Mouse (Mus musculus) hindbrain, embryonic 14.5 days (tissue): ENCODE data around the gene Lekr1. TPM values are rescaled to one million over a fixed set of nuclear protein-coding genes. Genes with fewer than 3 reads are reported as not detected.

ENCODE experiments used
- ATAC-seq: fragments of 200-750 bp; cut with Nextera tagmentation; 2 replicates; pipeline ENCODE4 v1.8.0; 2017; ENCODE audit warnings: moderate number of reproducible peaks, mild to moderate bottlenecking, moderate TSS enrichment, moderate library complexity; ENCODE audit not compliant: low FRiP score
- DNase-seq: peaks from one replicate; pipeline ENCODE4 v3.0.0-alpha.2; 2015; ENCODE audit warnings: low spot score
- H3K27ac ChIP-seq: fragments of 300-500 bp; sonication (generic); 2 replicates; pipeline ENCODE4 v1.5.1; 2014; ENCODE audit warnings: mild to moderate bottlenecking, moderate library complexity
- H3K27me3 ChIP-seq: fragments of 300-500 bp; sonication (generic); 2 replicates; pipeline ENCODE4 v1.6.1; 2014; ENCODE audit warnings: mild to moderate bottlenecking, low read length, mixed read lengths; ENCODE audit not compliant: control insufficient read depth, insufficient read depth
- H3K36me3 ChIP-seq: fragments of 300-500 bp; sonication (generic); replicated peaks from 2 replicates; pipeline ENCODE4 v1.6.1; 2014; ENCODE audit not compliant: control insufficient read depth, insufficient read depth
- H3K4me1 ChIP-seq: fragments of 300-500 bp; sonication (generic); replicated peaks from 2 replicates; pipeline ENCODE4 v1.6.1; 2014; ENCODE audit warnings: antibody characterized with exemption, low read length, mixed read lengths; ENCODE audit not compliant: control insufficient read depth, insufficient read depth
- H3K4me2 ChIP-seq: fragments of 300-500 bp; sonication (generic); replicated peaks from 2 replicates; pipeline ENCODE4 v1.6.1; 2014; ENCODE audit warnings: mild to moderate bottlenecking, moderate library complexity
- H3K4me3 ChIP-seq: fragments of 300-500 bp; sonication (generic); replicated peaks from 2 replicates; pipeline ENCODE4 v1.5.1; 2014; ENCODE audit warnings: mild to moderate bottlenecking, low read length
- H3K9ac ChIP-seq: fragments of 300-500 bp; sonication (generic); 2 replicates; pipeline ENCODE4 v1.6.1; 2014
- H3K9me3 ChIP-seq: fragments of 300-500 bp; sonication (generic); 2 replicates; pipeline ENCODE4 v1.6.1; 2016; ENCODE audit warnings: low read length; ENCODE audit not compliant: control insufficient read depth
- WGBS: fragments of 180-500 bp; shearing (Covaris S2); extraction: QIAGEN DNeasy Blood & Tissue Kit; methylation state at CpG from one replicate; pipeline ENCODE4 v1.1.7; 2014; 5-methylcytosine and 5-hydroxymethylcytosine counted together
- polyA plus RNA-seq: library from polyadenylated mRNA; unstranded; fragments of >200 nt; fragmentation: Nextera tagmentation; extraction: Ambion mirVana; gene quantifications from 2 replicates; pipeline ENCODE4 v1.2.1, GENCODE M21; 2014

The Lekr1 gene
- polyA plus RNA-seq, 1 experiment from 2014 or later, result 8.2 TPM

DNA sequence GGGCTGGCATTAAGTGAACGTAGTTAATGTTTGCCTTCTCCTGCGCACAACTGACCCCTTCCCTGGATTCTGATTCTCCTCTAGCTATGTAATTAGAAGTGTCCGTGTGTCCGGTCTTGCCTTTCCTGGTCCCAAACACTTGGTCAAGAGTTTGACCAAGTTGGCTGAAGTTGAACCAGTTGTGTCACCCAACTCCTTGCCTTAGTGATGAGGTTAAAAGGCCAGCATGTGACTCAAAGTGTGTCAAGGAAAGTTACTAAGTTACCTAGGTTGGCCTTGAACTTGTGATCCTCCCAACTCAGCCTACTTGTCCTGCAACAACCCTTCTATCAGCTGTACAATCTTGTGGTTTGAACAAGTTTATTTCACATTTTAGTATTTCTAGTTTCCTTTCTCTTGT, 5.7 kb upstream of the Lekr1 start:
- 92% methylated on average over 4 of the region's 4 CpGs for WGBS
- Histone ChIP-seq H3K27ac (no peak overlapping the region), H3K27me3 (peaks cover 13% of the 10 kb centered on the region; the same call in 1 of the 2 replicates), H3K9me3 (no peaks in the 10 kb centered on the region), H3K4me2 (no peak overlapping the region), H3K9ac (no peak overlapping the region), H3K4me3 (no peak overlapping the region), H3K4me1 (0 out of 2 replicates have a peak, but pooled peaks cover 3% of the 10 kb centered on the region), H3K36me3 (no peaks in the 10 kb centered on the region)
- DNase-seq (no peak), ATAC-seq (no peak)

DNA sequence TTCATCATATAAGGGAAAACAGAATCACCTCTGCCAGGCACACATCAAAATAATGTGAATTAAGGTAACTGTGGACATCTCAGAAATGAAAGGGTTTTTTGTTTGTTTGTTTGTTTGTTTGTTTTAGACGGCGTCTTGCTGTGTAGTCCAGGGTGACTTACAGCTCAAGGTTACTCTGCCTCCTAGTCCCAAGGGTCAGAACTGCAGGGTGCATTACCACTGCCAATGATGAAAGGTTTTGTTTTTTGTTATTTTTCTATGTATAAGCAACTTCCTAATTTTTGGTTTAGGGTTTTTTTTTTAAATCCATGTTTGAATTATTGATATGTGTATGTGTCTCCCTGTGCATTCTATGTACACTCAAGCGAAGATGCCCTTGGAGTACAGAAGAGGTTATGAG, 4.3 kb upstream of the Lekr1 start:
- H3K27ac ChIP-seq, result no peak overlapping the region
- H3K4me3 ChIP-seq, result no peak overlapping the region
- peaks cover 6% of the 10 kb centered on the region; the same call in 1 of the 2 replicates for H3K4me1 ChIP-seq
- no peaks in the 10 kb centered on the region for H3K36me3 ChIP-seq
- no peak overlapping the region for H3K9ac ChIP-seq
- WGBS, result 83% methylated on average over 3 of the region's 3 CpGs
- H3K9me3 ChIP-seq, result no peaks in the 10 kb centered on the region
- ATAC-seq, result no peak
- no peak overlapping the region for H3K4me2 ChIP-seq
- DNase-seq, result no peak
- H3K27me3 ChIP-seq, result peaks cover 8% of the 10 kb centered on the region; the same call in 1 of the 2 replicates

DNA sequence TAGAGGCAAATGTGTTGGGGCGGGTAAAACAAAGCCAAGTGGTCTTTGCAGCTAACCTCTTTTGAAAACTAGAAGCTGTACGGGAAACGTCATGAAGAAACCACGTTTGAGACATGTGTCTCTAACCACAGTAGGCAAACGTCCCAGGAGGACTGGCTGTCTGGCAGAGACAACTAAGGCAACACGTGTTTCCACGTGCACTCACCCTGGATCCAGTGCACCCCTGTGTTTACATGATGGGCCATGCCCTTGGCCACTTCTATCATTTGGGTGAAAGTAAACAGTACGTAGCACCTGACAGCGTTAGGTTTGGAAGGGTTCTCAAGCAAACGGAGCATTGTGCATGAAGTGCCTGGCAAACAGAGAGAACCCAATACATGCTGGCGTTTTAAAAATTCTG, 2.9 kb upstream of the Lekr1 start:
- no peak for ATAC-seq
- 74% methylated on average over 11 of the region's 11 CpGs for WGBS

DNA sequence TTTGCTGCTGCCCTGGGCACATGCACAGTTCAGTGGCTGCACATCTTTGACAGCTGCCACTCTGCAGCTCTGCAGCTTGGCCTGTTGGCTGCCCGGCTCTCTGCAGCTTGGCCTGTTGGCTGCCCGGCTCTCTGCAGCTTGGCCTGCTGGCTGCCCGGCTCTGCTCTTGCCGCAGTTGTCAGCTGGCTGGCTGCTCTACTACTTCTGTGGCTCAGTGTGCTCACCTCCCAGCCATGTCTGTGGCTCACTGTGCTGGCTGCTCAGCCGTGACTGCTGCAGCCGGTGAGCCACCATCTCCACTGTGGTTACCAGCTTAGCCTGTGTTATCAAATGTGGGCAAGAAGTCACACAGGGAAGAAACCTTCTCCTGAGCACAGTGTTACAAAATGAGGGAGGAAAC, 4.2 kb downstream of the Lekr1 start:
- ATAC-seq, result no peak
- H3K9ac ChIP-seq, result no peak overlapping the region
- H3K27ac ChIP-seq, result 0 out of 2 replicates have a peak overlapping the region, but pooled peaks have one; percentile 20

More for the DNA sequence above, 2.9 kb upstream of the Lekr1 start:
- H3K36me3 ChIP-seq, result no peaks in the 10 kb centered on the region
- no peaks in the 10 kb centered on the region for H3K27me3 ChIP-seq
- no peak overlapping the region for H3K27ac ChIP-seq
- H3K4me1 ChIP-seq, result peaks cover 3% of the 10 kb centered on the region; the same call in 1 of the 2 replicates
- no peak for DNase-seq
- no peaks in the 10 kb centered on the region for H3K9me3 ChIP-seq
- H3K4me2 ChIP-seq, result no peak overlapping the region
- no peak overlapping the region for H3K9ac ChIP-seq
- no peak overlapping the region for H3K4me3 ChIP-seq

DNA sequence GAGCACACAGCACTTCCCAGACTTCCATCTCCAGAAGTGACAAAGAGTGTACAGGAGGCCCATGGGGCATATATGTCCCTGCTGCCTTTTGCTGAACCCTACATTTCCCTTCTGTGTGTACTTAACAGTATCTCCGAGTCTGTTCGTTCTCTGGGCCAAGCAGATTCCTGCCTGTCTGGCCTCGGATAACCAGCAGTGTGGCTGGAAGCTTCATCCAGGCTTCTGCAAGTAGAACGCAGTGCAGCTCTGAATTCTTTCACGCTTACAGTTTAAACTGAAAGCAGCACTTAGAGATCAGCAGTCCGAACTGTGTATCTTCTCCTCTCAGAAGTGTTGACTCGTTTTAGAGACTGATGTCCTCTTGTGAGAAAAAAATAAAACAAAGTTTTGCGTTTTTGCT, 7.7 kb downstream of the Lekr1 start:
- H3K9me3 ChIP-seq, result no peaks in the 10 kb centered on the region
- no peak overlapping the region for H3K4me3 ChIP-seq
- H3K4me2 ChIP-seq, result no peak overlapping the region
- no peak overlapping the region for H3K9ac ChIP-seq
- ATAC-seq (no peak), DNase-seq (no peak)
- H3K27ac ChIP-seq, result no peak overlapping the region
- WGBS, result 71% methylated on average over 8 of the region's 8 CpGs
- H3K36me3 ChIP-seq, result no peaks in the 10 kb centered on the region
- H3K4me1 ChIP-seq, result no peaks in the 10 kb centered on the region
- H3K27me3 ChIP-seq, result no peaks in the 10 kb centered on the region

More for the DNA sequence above, 4.2 kb downstream of the Lekr1 start:
- WGBS, result 59% methylated on average over 6 of the region's 6 CpGs
- Histone ChIP-seq H3K9me3 (no peaks in the 10 kb centered on the region), H3K4me1 (peaks cover 3% of the 10 kb centered on the region; the same call in 1 of the 2 replicates), H3K27me3 (no peaks in the 10 kb centered on the region), H3K4me3 (no peak overlapping the region), H3K36me3 (no peaks in the 10 kb centered on the region), H3K4me2 (no peak overlapping the region)
- no peak for DNase-seq

DNA sequence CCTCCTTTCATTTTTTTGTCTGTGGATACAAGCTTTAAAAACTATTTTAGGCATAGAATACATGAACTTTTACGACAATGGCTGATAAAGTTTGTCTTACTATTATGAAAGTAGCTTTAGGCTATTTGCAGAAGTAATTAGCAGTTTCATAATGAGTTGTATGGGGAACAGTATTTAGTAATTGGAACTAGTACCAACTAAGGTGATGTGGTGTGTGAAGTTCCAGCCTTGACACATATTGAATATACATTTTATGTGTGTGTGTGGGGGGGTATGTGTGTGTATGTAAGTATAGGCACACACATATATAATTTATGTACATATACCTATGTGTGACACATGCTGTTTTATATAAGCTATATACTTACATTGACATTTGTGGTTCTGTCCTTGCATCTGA, 14.6 kb downstream of the Lekr1 start:
- H3K9me3 ChIP-seq, result no peaks in the 10 kb centered on the region
- no peak overlapping the region for H3K4me3 ChIP-seq
- ATAC-seq (no peak), DNase-seq (no peak)
- H3K27ac ChIP-seq, result no peak overlapping the region
- H3K9ac ChIP-seq, result no peak overlapping the region
- no peaks in the 10 kb centered on the region for H3K4me1 ChIP-seq
- H3K27me3 ChIP-seq, result no peaks in the 10 kb centered on the region
- 88% methylated on average over 1 of the region's 1 CpGs for WGBS
- no peaks in the 10 kb centered on the region for H3K36me3 ChIP-seq
- H3K4me2 ChIP-seq, result no peak overlapping the region

DNA sequence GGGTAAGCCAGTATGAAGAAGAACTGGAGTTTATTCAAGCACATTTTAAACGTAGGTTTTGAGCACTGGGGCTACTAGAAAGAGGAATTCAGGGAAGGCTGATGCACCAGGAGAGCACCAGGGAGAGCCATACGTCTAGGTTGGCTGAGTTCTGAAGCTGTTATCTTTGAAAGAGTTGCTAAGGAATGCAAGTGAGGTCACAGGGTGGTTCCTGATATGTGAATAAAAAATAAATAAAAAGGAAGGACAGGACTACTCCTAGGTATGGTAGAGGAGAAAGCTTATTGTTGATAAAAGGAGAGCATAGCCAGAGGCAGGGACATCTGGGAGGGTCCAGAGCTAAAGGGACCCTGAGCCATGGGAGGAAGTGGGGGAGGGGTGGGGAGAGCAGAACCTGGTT, 23.7 kb downstream of the Lekr1 start:
- Histone ChIP-seq H3K4me1 (no peaks in the 10 kb centered on the region), H3K27me3 (no peaks in the 10 kb centered on the region), H3K9me3 (no peaks in the 10 kb centered on the region), H3K36me3 (no peaks in the 10 kb centered on the region), H3K4me3 (no peak overlapping the region), H3K9ac (no peak overlapping the region), H3K27ac (no peak overlapping the region), H3K4me2 (no peak overlapping the region)
- DNase-seq (no peak), ATAC-seq (no peak)
- 56% methylated on average over 2 of the region's 2 CpGs for WGBS

DNA sequence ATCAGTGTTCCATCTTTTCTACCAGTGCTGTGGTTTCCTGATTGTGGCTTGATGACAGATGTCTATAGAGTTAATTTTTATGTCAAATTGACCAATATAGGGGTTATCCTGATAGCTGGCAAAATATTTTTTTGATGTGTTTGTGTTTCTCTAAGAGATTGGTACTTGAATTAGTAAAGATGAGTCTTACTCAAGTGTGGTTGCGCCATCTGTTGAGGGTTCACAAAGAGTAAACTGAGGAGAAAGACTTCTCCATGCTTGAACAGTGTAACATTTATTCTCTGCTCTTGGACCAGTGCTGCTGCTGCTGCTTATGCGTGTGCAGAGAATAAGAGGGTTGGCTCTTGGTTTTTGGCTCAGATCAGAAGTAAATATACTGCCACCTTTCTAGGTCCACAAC, 24.8 kb downstream of the Lekr1 start:
- Histone ChIP-seq H3K4me1 (no peaks in the 10 kb centered on the region), H3K27ac (no peak overlapping the region), H3K4me3 (no peak overlapping the region), H3K9ac (no peak overlapping the region), H3K9me3 (no peaks in the 10 kb centered on the region), H3K4me2 (no peak overlapping the region), H3K27me3 (no peaks in the 10 kb centered on the region), H3K36me3 (no peaks in the 10 kb centered on the region)
- 91% methylated on average over 2 of the region's 2 CpGs for WGBS
- no peak for DNase-seq
- ATAC-seq, result no peak

DNA sequence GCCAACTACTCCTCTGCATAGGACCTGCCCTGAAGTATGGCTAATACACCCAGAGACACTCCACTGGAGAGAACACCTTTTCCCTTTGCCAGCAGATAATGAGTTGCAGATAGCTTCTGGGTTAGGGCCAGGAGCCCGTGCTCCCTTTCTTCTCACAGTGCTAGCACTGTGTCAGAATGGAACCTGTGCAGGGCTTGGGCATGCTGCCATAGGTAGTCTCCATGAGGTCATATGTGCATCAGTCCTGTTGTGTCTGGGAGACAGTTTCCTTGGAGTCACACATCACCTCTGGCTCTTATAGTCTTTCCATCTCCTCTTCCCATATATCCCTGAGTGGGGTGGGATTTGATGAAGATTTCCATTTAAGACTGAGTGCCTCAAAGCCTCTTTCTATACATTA, 33.7 kb downstream of the Lekr1 start:
- Histone ChIP-seq H3K4me2 (no peak overlapping the region), H3K27ac (no peak overlapping the region), H3K9ac (no peak overlapping the region), H3K36me3 (no peaks in the 10 kb centered on the region), H3K4me3 (no peak overlapping the region), H3K9me3 (peaks cover 8% of the 10 kb centered on the region), H3K27me3 (no peaks in the 10 kb centered on the region), H3K4me1 (no peaks in the 10 kb centered on the region)
- ATAC-seq (no peak), DNase-seq (no peak)
- WGBS, result 74% methylated on average over 1 of the region's 1 CpGs

DNA sequence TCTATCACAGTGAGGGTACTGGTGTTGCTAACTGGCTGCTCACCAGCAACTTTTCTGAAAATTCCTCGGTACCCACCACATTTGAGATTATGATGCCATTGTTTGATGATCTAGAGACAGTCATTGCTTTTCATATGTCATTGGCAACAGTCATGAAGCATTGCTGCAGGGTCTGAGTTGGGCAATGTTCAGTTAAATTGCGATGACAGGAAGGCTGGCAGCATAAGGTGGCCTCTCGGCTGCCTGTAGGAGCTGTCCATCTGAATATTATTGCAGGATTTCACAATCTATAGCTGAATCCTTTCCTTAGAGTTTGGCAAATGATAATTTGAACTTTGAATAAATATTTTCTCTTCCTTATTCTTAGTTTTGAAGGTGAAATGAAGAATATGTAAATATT, 48.3 kb downstream of the Lekr1 start:
- WGBS, result 91% methylated on average over 3 of the region's 3 CpGs
- Histone ChIP-seq H3K9ac (no peak overlapping the region), H3K4me1 (no peaks in the 10 kb centered on the region), H3K27me3 (no peaks in the 10 kb centered on the region), H3K4me2 (no peak overlapping the region), H3K9me3 (no peaks in the 10 kb centered on the region), H3K36me3 (no peaks in the 10 kb centered on the region), H3K27ac (no peak overlapping the region), H3K4me3 (no peak overlapping the region)
- ATAC-seq (no peak), DNase-seq (no peak)
